Mouse (Mus musculus): ENCODE measurements at regions not wholly inside any gene's neighbourhood (a gene's known extent, or its start where the extent isn't known, plus 50 kb on each side); places are given as distances from the start of the nearest gene placed in this dataset.

GRCm38 (mm10) chr1:76535522-76535956 lies 979.3 kb downstream of the Epha4 start:
- DNase-seq = peak in 1 of 2 experiments; percentile 9

GRCm38 (mm10) chr1:76540529-76540928 lies 974.4 kb downstream of the Epha4 start:
- DNase-seq = no peak

- peak; percentile 8 to 11 for DNase-seq
Measured at GRCm38 (mm10) chr1:76550876-76551275, 964.0 kb downstream of the Epha4 start.

- no peak for DNase-seq
Measured at GRCm38 (mm10) chr1:76559441-76559840, 955.4 kb downstream of the Epha4 start.

- peak; percentile 81 to 83 for DNase-seq
Measured at GRCm38 (mm10) chr1:76575487-76575886, 939.4 kb downstream of the Epha4 start.

GRCm38 (mm10) chr1:76585921-76586320 lies 929.0 kb downstream of the Epha4 start:
- DNase-seq = peak; percentile 69 to 77

- DNase-seq = no peak
Measured at GRCm38 (mm10) chr1:76625831-76626230, 889.1 kb downstream of the Epha4 start.

GRCm38 (mm10) chr1:76629861-76630260 lies 885.0 kb downstream of the Epha4 start:
- no peak for DNase-seq

- peak; percentile 30 to 40 for DNase-seq
Measured at GRCm38 (mm10) chr1:76634071-76634470, 880.8 kb downstream of the Epha4 start.

GRCm38 (mm10) chr1:76637268-76638009 lies 877.4 kb downstream of the Epha4 start:
- peak; percentile 22 to 27 for DNase-seq

GRCm38 (mm10) chr1:76638010-76638400 lies 876.9 kb downstream of the Epha4 start:
- DNase-seq = no peak

- peak; percentile 47 to 59 for DNase-seq
Measured at GRCm38 (mm10) chr1:76641181-76641711, 873.6 kb downstream of the Epha4 start.

GRCm38 (mm10) chr1:76642703-76643102 lies 872.2 kb downstream of the Epha4 start:
- DNase-seq = peak; percentile 19 to 26

GRCm38 (mm10) chr1:76644895-76645294 lies 870.0 kb downstream of the Epha4 start:
- no peak for DNase-seq

- peak; percentile 83 to 87 for DNase-seq
Measured at GRCm38 (mm10) chr1:76654826-76655225, 860.1 kb downstream of the Epha4 start.

- DNase-seq = peak; percentile 30 to 31
Measured at GRCm38 (mm10) chr1:76658228-76658627, 856.7 kb downstream of the Epha4 start.

- DNase-seq = no peak
Measured at GRCm38 (mm10) chr1:76660146-76660545, 854.7 kb downstream of the Epha4 start.

GRCm38 (mm10) chr1:76664381-76664780 lies 850.5 kb downstream of the Epha4 start:
- DNase-seq = no peak

GRCm38 (mm10) chr1:76676836-76677235 lies 838.1 kb downstream of the Epha4 start:
- no peak for DNase-seq

GRCm38 (mm10) chr1:76705556-76705955 lies 809.3 kb downstream of the Epha4 start:
- peak; percentile 41 to 49 for DNase-seq

- DNase-seq = no peak
Measured at GRCm38 (mm10) chr1:76717639-76718292, 797.1 kb downstream of the Epha4 start.

- DNase-seq = peak; percentile 60 to 66
Measured at GRCm38 (mm10) chr1:76724453-76724852, 790.4 kb downstream of the Epha4 start.

GRCm38 (mm10) chr1:76737003-76737402 lies 777.9 kb downstream of the Epha4 start:
- peak; percentile 31 to 42 for DNase-seq

- DNase-seq = peak; percentile 86 to 92
Measured at GRCm38 (mm10) chr1:76737663-76738062, 777.2 kb downstream of the Epha4 start.
